Mouse (Mus musculus): ENCODE measurements at regions not wholly inside any gene's neighbourhood (a gene's known extent, or its start where the extent isn't known, plus 50 kb on each side); places are given as distances from the start of the nearest gene placed in this dataset.
"Not testable (repeated sequence)": the region's sequence is repeated elsewhere in the genome, so short reads cannot be mapped to it uniquely, and the experiment has no call there.

- Histone ChIP-seq H3K9me3 (no peaks in the 10 kb centered on the region), H3K27me3 (peaks cover 64% of the 10 kb centered on the region), H3K9ac (peak overlapping the region; percentile 75), H3K4me1 (replicated peaks) (peaks cover 18% of the 10 kb centered on the region), H3K27ac (peak overlapping the region; percentile 74), H3K4me3 (peak overlapping the region; percentile 51), H3K36me3 (no peaks in the 10 kb centered on the region), H3K4me2 (peak overlapping the region; percentile 93)
- under 1% methylated on average over 54 of the region's 56 CpGs for WGBS
- ATAC-seq (ENCODE audit: low FRiP score): peak; percentile 81
Observed at GRCm38 (mm10) chr4:44424831-44425704, 124.4 kb downstream of the Melk start.

GRCm38 (mm10) chr4:44434593-44434992 lies 133.9 kb downstream of the Melk start:
- H3K4me3 ChIP-seq: no peak overlapping the region
- peaks cover 11% of the 10 kb centered on the region; the same call in 1 of the 2 replicates for H3K27me3 ChIP-seq
- ATAC-seq (ENCODE audit: low FRiP score): no peak
- H3K36me3 ChIP-seq: no peaks in the 10 kb centered on the region
- H3K9ac ChIP-seq: no peak overlapping the region
- H3K27ac ChIP-seq: no peak overlapping the region
- no peaks in the 10 kb centered on the region for H3K9me3 ChIP-seq
- 39% methylated on average over 9 of the region's 9 CpGs for WGBS
- H3K4me1 ChIP-seq (replicated peaks): no peaks in the 10 kb centered on the region
- H3K4me2 ChIP-seq: no peak overlapping the region

- 0 out of 2 replicates have a peak, but pooled peaks cover 3% of the 10 kb centered on the region for H3K27me3 ChIP-seq
- H3K9ac ChIP-seq: no peak overlapping the region
- no peak overlapping the region for H3K4me3 ChIP-seq
- ATAC-seq (ENCODE audit: low FRiP score): no peak
- H3K9me3 ChIP-seq: no peaks in the 10 kb centered on the region
- no peaks in the 10 kb centered on the region for H3K36me3 ChIP-seq
- H3K27ac ChIP-seq: no peak overlapping the region
- peaks cover 26% of the 10 kb centered on the region for H3K4me1 ChIP-seq (replicated peaks)
- 25% methylated on average over 4 of the region's 4 CpGs for WGBS
- no peak overlapping the region for H3K4me2 ChIP-seq
Observed at GRCm38 (mm10) chr4:44445511-44445910, 144.8 kb downstream of the Melk start.

- H3K9ac ChIP-seq: no peak overlapping the region
Observed at GRCm38 (mm10) chr4:44450881-44451532, 150.3 kb downstream of the Melk start.

GRCm38 (mm10) chr4:44452043-44452618 lies 151.5 kb downstream of the Melk start:
- Histone ChIP-seq H3K27ac (peak overlapping the region; percentile 78), H3K36me3 (no peaks in the 10 kb centered on the region), H3K4me1 (replicated peaks) (peaks cover 49% of the 10 kb centered on the region), H3K9me3 (no peaks in the 10 kb centered on the region), H3K4me2 (no peak overlapping the region), H3K9ac (no peak overlapping the region), H3K27me3 (no peaks in the 10 kb centered on the region), H3K4me3 (no peak overlapping the region)
- WGBS: 41% methylated on average over 8 of the region's 8 CpGs
- 0 out of 2 replicates have a peak, but pooled peaks have one; percentile 23 for ATAC-seq (ENCODE audit: low FRiP score)

More at GRCm38 (mm10) chr4:44450881-44451532, 150.3 kb downstream of the Melk start:
- H3K4me2 ChIP-seq: no peak overlapping the region
- H3K27me3 ChIP-seq: no peaks in the 10 kb centered on the region
- ATAC-seq (ENCODE audit: low FRiP score): no peak
- H3K36me3 ChIP-seq: no peaks in the 10 kb centered on the region
- peaks cover 49% of the 10 kb centered on the region for H3K4me1 ChIP-seq (replicated peaks)
- no peaks in the 10 kb centered on the region for H3K9me3 ChIP-seq
- no peak overlapping the region for H3K4me3 ChIP-seq
- peak overlapping the region; percentile 60 for H3K27ac ChIP-seq
- 40% methylated on average over 10 of the region's 10 CpGs for WGBS

- Histone ChIP-seq H3K4me1 (replicated peaks) (peaks cover 49% of the 10 kb centered on the region), H3K36me3 (no peaks in the 10 kb centered on the region), H3K27ac (peak overlapping the region; percentile 78), H3K27me3 (no peaks in the 10 kb centered on the region), H3K4me2 (no peak overlapping the region), H3K9me3 (no peaks in the 10 kb centered on the region), H3K4me3 (no peak overlapping the region), H3K9ac (no peak overlapping the region)
- WGBS: 60% methylated on average over 11 of the region's 11 CpGs
- ATAC-seq (ENCODE audit: low FRiP score): 0 out of 2 replicates have a peak, but pooled peaks have one; percentile 58
Observed at GRCm38 (mm10) chr4:44453552-44453951, 152.9 kb downstream of the Melk start.

- Histone ChIP-seq H3K9ac (no peak overlapping the region), H3K36me3 (no peaks in the 10 kb centered on the region), H3K4me2 (no peak overlapping the region), H3K4me1 (replicated peaks) (peaks cover 33% of the 10 kb centered on the region), H3K27ac (no peak overlapping the region), H3K27me3 (no peaks in the 10 kb centered on the region), H3K9me3 (no peaks in the 10 kb centered on the region), H3K4me3 (no peak overlapping the region)
- ATAC-seq (ENCODE audit: low FRiP score): no peak
- WGBS: 92% methylated on average over 2 of the region's 2 CpGs
Observed at GRCm38 (mm10) chr4:44455851-44456250, 155.2 kb downstream of the Melk start.

GRCm38 (mm10) chr4:44473511-44473910 lies 172.8 kb downstream of the Melk start:
- H3K36me3 ChIP-seq: not testable (repeated sequence)

More at GRCm38 (mm10) chr4:44473511-44473910, 172.8 kb downstream of the Melk start:
- not testable (repeated sequence) for ATAC-seq (ENCODE audit: low FRiP score); H3K27me3 ChIP-seq; H3K4me1 ChIP-seq (replicated peaks); H3K4me2 ChIP-seq; H3K9ac ChIP-seq; H3K4me3 ChIP-seq; H3K9me3 ChIP-seq; H3K27ac ChIP-seq
- WGBS: 93% methylated on average over 21 of the region's 21 CpGs

Data from hindbrain, embryonic 13.5 days (tissue).